Mouse (Mus musculus): Measurements from ENCODE around the gene Galr2.

DNA sequence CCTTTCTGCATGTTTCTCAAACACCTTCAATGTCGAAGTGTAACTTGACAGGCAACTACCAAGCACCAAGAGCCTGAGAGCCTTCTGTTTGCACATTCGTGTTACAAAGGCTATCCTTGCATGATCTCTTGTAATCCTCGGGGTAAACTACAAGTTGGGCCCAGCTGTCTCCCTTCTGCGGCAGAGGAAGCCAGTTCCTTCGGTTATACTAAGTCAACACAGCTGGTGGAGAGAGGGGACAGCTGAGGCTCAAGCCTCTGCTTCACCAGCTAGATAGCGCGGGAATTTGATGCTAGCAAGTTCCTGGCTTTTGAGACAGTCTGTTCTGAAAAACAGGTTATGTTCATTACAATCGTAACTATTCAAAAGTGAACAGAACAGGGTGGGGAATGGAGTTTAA, 31.6 kb downstream of the Galr2 start:
- no peak for TF ChIP-seq MAFK (IDR thresholded peaks at IDR 0.05; ENCODE audit: insufficient read depth, low read depth, low read length)
- TF ChIP-seq ZNF384 (IDR thresholded peaks at IDR 0.05; ENCODE audit: low read depth, low read length) = no peak
- TF ChIP-seq CHD2 (IDR thresholded peaks at IDR 0.05; ENCODE audit: low read depth, low read length) = no peak
- no peak for TF ChIP-seq ZC3H11A (IDR thresholded peaks at IDR 0.05; ENCODE audit: borderline replicate concordance, low read depth, low read length)
- TF ChIP-seq HCFC1 (IDR thresholded peaks at IDR 0.05; ENCODE audit: borderline replicate concordance, insufficient read depth, low read length) = no peak
